In genomic region chr19:36668881-36669639, GRCm38 (mm10) we compare ENCODE assay signal across 15 mouse cellular contexts.
DNase-seq lines count a peak whose midpoint lies in the region; ATAC-seq and TF ChIP-seq lines count a peak whose summit lies in the region.
"Had no signal": no experiment of that assay in that cellular context is flagged by ENCODE, and none has a peak within 500 bp of the region (broad histone marks: within the 10 kb centered on the region; RNA-seq: fewer than 3 reads in every experiment).

No protein-coding gene starts in this region.

- WGBS in kidney, postnatal 0 days, result 48% methylated on average over 2 of the region's 2 CpGs
- WGBS in kidney, embryonic 14.5 days, result 46% methylated on average over 2 of the region's 2 CpGs
- 71% methylated on average over 2 of the region's 2 CpGs for WGBS in embryonic facial prominence, embryonic 11.5 days
- 16% methylated on average over 2 of the region's 2 CpGs for WGBS in heart, embryonic 13.5 days

- no peak overlapping the region for H3K9ac ChIP-seq in kidney, postnatal 0 days (ENCODE audit: low read depth, low read length)
- H3K9ac ChIP-seq in kidney, embryonic 14.5 days (ENCODE audit: low read depth, low read length), result no peak overlapping the region
- H3K9ac ChIP-seq in embryonic facial prominence, embryonic 11.5 days (replicated peaks; ENCODE audit: low read length), result no peak overlapping the region
- H3K9ac ChIP-seq in heart, embryonic 13.5 days, result peak overlapping the region; percentile 29; the same call in 1 of the 2 replicates
- H3K9ac ChIP-seq: liver, embryonic 15.5 days had no signal

- no peak overlapping the region for H3K27ac ChIP-seq in kidney, postnatal 0 days
- H3K27ac ChIP-seq in kidney, embryonic 14.5 days (ENCODE audit: low read depth, low read length), result no peak overlapping the region
- no peak overlapping the region for H3K27ac ChIP-seq in embryonic facial prominence, embryonic 11.5 days (replicated peaks; ENCODE audit: low read depth, low read length)
- peak overlapping the region; percentile 93 for H3K27ac ChIP-seq in heart, embryonic 13.5 days (replicated peaks)
- H3K27ac ChIP-seq: liver, embryonic 15.5 days; macrophage had no signal

- H3K4me1 ChIP-seq in kidney, postnatal 0 days (replicated peaks; ENCODE audit: insufficient read depth, low read length), result no peaks in the 10 kb centered on the region
- peaks cover 5% of the 10 kb centered on the region; the same call in 1 of the 2 replicates for H3K4me1 ChIP-seq in kidney, embryonic 14.5 days (ENCODE audit: control insufficient read depth, insufficient read depth, low read length)
- no peaks in the 10 kb centered on the region for H3K4me1 ChIP-seq in embryonic facial prominence, embryonic 11.5 days (ENCODE audit: control insufficient read depth, insufficient read depth, low read length)
- H3K4me1 ChIP-seq in heart, embryonic 13.5 days, result peaks cover 79% of the 10 kb centered on the region
- H3K4me1 ChIP-seq: liver, embryonic 15.5 days had no signal

- 0 out of 2 replicates have a peak, but pooled peaks have one; percentile 5 for ATAC-seq in kidney, postnatal 0 days (replicated peaks; ENCODE audit: low FRiP score, low read depth)
- ATAC-seq in kidney, embryonic 14.5 days (ENCODE audit: low FRiP score, low TSS enrichment), result no peak
- ATAC-seq in embryonic facial prominence, embryonic 11.5 days (replicated peaks; ENCODE audit: insufficient number of reproducible peaks, low FRiP score, low TSS enrichment, low read depth), result 0 out of 2 replicates have a peak, but pooled peaks have one; percentile 5
- peak; percentile 60; the same call in 1 of the 2 replicates for ATAC-seq in heart, embryonic 13.5 days (ENCODE audit: extremely low read depth, insufficient number of reproducible peaks, low FRiP score, low TSS enrichment)
- no peak for ATAC-seq in cerebellum, adult (ENCODE audit: insufficient number of reproducible peaks, low FRiP score, low TSS enrichment)

- no peaks in the 10 kb centered on the region for H3K36me3 ChIP-seq in kidney, postnatal 0 days (ENCODE audit: insufficient read depth, low read length)
- H3K36me3 ChIP-seq in kidney, embryonic 14.5 days (ENCODE audit: control insufficient read depth, insufficient read depth, low read length), result no peaks in the 10 kb centered on the region
- H3K36me3 ChIP-seq in embryonic facial prominence, embryonic 11.5 days (replicated peaks; ENCODE audit: control insufficient read depth, insufficient read depth, low read depth, low read length), result no peaks in the 10 kb centered on the region
- H3K36me3 ChIP-seq in heart, embryonic 13.5 days, result no peaks in the 10 kb centered on the region
- H3K36me3 ChIP-seq: liver, embryonic 15.5 days had no signal

- no peak for DNase-seq in kidney, postnatal 0 days (ENCODE audit: low spot score)
- DNase-seq in brain, embryonic 14.5 days (ENCODE audit: low read depth), result peak; percentile 52
- DNase-seq in embryonic facial prominence, embryonic 11.5 days (ENCODE audit: low spot score), result no peak
- no peak for DNase-seq in adipocyte (ENCODE audit: low spot score)
- DNase-seq in testis, postnatal 10 days (ENCODE audit: low spot score), result no peak
- DNase-seq: cerebellum, adult 18-20 months; embryo, embryonic 11 days; gastrocnemius, postnatal 25 days; kidney, postnatal 10 days; thymus, postnatal 4 days had no signal

- H3K27me3 ChIP-seq in kidney, postnatal 0 days (ENCODE audit: insufficient read depth, low read length), result no peaks in the 10 kb centered on the region
- H3K27me3 ChIP-seq in kidney, embryonic 14.5 days (ENCODE audit: control insufficient read depth, insufficient read depth, low read length), result no peaks in the 10 kb centered on the region
- H3K27me3 ChIP-seq in embryonic facial prominence, embryonic 11.5 days (ENCODE audit: control insufficient read depth, insufficient read depth, low read length), result no peaks in the 10 kb centered on the region
- H3K27me3 ChIP-seq in heart, embryonic 13.5 days (replicated peaks), result no peaks in the 10 kb centered on the region
- H3K27me3 ChIP-seq: liver, embryonic 15.5 days had no signal

- no peaks in the 10 kb centered on the region for H3K9me3 ChIP-seq in kidney, postnatal 0 days (replicated peaks; ENCODE audit: low read length)
- H3K9me3 ChIP-seq in kidney, embryonic 14.5 days (ENCODE audit: control insufficient read depth, low read length), result no peaks in the 10 kb centered on the region
- H3K9me3 ChIP-seq in embryonic facial prominence, embryonic 11.5 days (replicated peaks; ENCODE audit: control insufficient read depth, low read length), result no peaks in the 10 kb centered on the region
- H3K9me3 ChIP-seq in heart, embryonic 13.5 days, result no peaks in the 10 kb centered on the region
- H3K9me3 ChIP-seq: liver, embryonic 15.5 days had no signal

- TF ChIP-seq POLR2A in brain, embryonic 14.5 days (IDR thresholded peaks at IDR 0.05; ENCODE audit: borderline replicate concordance, extremely low read depth, insufficient read depth, insufficient read length, poor library complexity, severe bottlenecking), result no peak

- no peak overlapping the region for H3K4me2 ChIP-seq in kidney, postnatal 0 days (ENCODE audit: low read length)
- H3K4me2 ChIP-seq in kidney, embryonic 14.5 days (replicated peaks; ENCODE audit: low read depth, low read length), result no peak overlapping the region
- no peak overlapping the region for H3K4me2 ChIP-seq in embryonic facial prominence, embryonic 11.5 days (ENCODE audit: low read depth, low read length)
- H3K4me2 ChIP-seq in heart, embryonic 13.5 days, result no peak overlapping the region
- H3K4me2 ChIP-seq: liver, embryonic 15.5 days had no signal

- H3K4me3 ChIP-seq in kidney, postnatal 0 days (replicated peaks; ENCODE audit: low read depth, low read length), result no peak overlapping the region
- no peak overlapping the region for H3K4me3 ChIP-seq in kidney, embryonic 14.5 days (ENCODE audit: low read length)
- H3K4me3 ChIP-seq in embryonic facial prominence, embryonic 11.5 days (ENCODE audit: low read depth, low read length), result no peak overlapping the region
- no peak overlapping the region for H3K4me3 ChIP-seq in heart, embryonic 13.5 days
- H3K4me3 ChIP-seq: liver, embryonic 15.5 days had no signal

- no peak for TF ChIP-seq CTCF in kidney, postnatal 0 days (IDR thresholded peaks at IDR 0.05; ENCODE audit: low read depth)
- TF ChIP-seq CTCF in brain, embryonic 14.5 days (IDR thresholded peaks at IDR 0.05; ENCODE audit: borderline replicate concordance, extremely low read depth, insufficient read depth, insufficient read length), result no peak

Comparison
In these comparisons a context has a peak if more than half of its experiments do, and no peak if none do; other contexts are left out.
1. ATAC-seq: peak in kidney, postnatal 0 days (single experiment), embryonic facial prominence, embryonic 11.5 days (single experiment) and heart, embryonic 13.5 days (single experiment); none in kidney, embryonic 14.5 days (single experiment) and cerebellum, adult (single experiment).